In the genomic region with DNA sequence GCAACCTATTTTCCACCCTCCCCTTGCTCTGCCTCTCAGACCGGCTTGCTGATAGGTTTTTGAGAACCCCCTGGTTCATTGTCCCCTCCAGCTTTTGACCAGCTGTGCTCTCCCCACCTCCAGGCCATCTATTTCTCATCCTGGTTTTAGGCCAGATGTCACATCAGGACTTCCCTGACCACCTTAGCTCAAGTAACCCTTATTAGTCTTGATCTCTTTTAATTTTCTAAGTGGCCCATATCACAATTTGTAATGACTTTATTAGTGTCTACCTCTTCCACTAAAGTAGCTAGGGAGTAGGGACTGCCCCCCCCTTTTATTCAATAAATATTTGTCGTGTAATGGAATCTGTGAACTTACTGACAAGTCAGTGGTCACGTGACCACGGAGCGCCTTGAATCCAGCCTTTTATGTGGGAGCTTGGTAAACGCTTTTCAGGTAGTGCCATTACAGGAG, we compare ENCODE assay signal across 8 mouse cellular contexts. TPM values are rescaled to one million over a fixed set of nuclear protein-coding genes. Genes with fewer than 3 reads are reported as not detected.
A peak's percentile ranks its signal among the peaks of the same experiment; 100 is the strongest.
DNase-seq lines count a peak whose midpoint lies in the region; ATAC-seq and TF ChIP-seq lines count a peak whose summit lies in the region.

No protein-coding gene starts in this region.

- peaks cover 53% of the 10 kb centered on the region for H3K36me3 ChIP-seq in G1E (replicated peaks)
- peaks cover 50% of the 10 kb centered on the region for H3K36me3 ChIP-seq in erythroblast, embryonic 14.5 days (ENCODE audit: control insufficient read depth)
- H3K36me3 ChIP-seq in kidney, embryonic 16.5 days (ENCODE audit: insufficient read depth, low read length) = peaks cover 25% of the 10 kb centered on the region

- peaks cover 60% of the 10 kb centered on the region for H3K4me1 ChIP-seq in G1E (ENCODE audit: insufficient read depth, low read depth, low read length)
- H3K4me1 ChIP-seq in erythroblast, embryonic 14.5 days (ENCODE audit: control insufficient read depth) = peaks cover 49% of the 10 kb centered on the region
- H3K4me1 ChIP-seq in kidney, embryonic 16.5 days (ENCODE audit: insufficient read depth, low read length) = peaks cover 16% of the 10 kb centered on the region

- DNase-seq in heart, adult 18-20 months = peak; percentile 31 to 38
- DNase-seq in heart, postnatal 4 days = no peak
- DNase-seq in G1E (ENCODE audit: low spot score) = no peak
- peak; percentile 68 for DNase-seq in mesoderm, embryonic 11.5 days (ENCODE audit: low read depth, low spot score)
- DNase-seq in left cerebral cortex, adult 9 months (ENCODE audit: low spot score in 2 of 2) = no peak

- no peak for TF ChIP-seq CTCF in G1E (IDR thresholded peaks at IDR 0.05; ENCODE audit: low read depth, low read length)

- peak overlapping the region; percentile 87 for H3K9ac ChIP-seq in kidney, embryonic 16.5 days (replicated peaks; ENCODE audit: low read length)

- no peak for ATAC-seq in G1E (ENCODE audit: extremely low read depth, insufficient number of reproducible peaks, low FRiP score, poor library complexity, severe bottlenecking)
- ATAC-seq in kidney, embryonic 16.5 days (ENCODE audit: low FRiP score, low TSS enrichment) = peak; percentile 25; the same call in 1 of the 2 replicates
- no peak; the same call in 1 of the 2 replicates for ATAC-seq in monocyte, adult 5-6 weeks (replicated peaks; ENCODE audit: insufficient number of reproducible peaks, low FRiP score, low TSS enrichment, poor library complexity, severe bottlenecking)

- H3K27ac ChIP-seq in kidney, embryonic 16.5 days (ENCODE audit: low read length) = peak overlapping the region; percentile 96

- no peaks in the 10 kb centered on the region for H3K27me3 ChIP-seq in G1E (ENCODE audit: insufficient read depth, low read length)
- no peaks in the 10 kb centered on the region for H3K27me3 ChIP-seq in erythroblast, embryonic 14.5 days (ENCODE audit: control insufficient read depth)
- no peaks in the 10 kb centered on the region for H3K27me3 ChIP-seq in kidney, embryonic 16.5 days (ENCODE audit: insufficient read depth, low read length)

- WGBS in kidney, embryonic 16.5 days = 1% methylated on average over 6 of the region's 6 CpGs

- H3K4me2 ChIP-seq in kidney, embryonic 16.5 days (replicated peaks; ENCODE audit: low read depth, low read length) = peak overlapping the region; percentile 56

- peak overlapping the region; percentile 85 for H3K4me3 ChIP-seq in G1E (ENCODE audit: low read depth, low read length)
- H3K4me3 ChIP-seq in erythroblast, embryonic 14.5 days (replicated peaks) = peak overlapping the region; percentile 95
- H3K4me3 ChIP-seq in kidney, embryonic 16.5 days (ENCODE audit: low read length) = peak overlapping the region; percentile 81

- no peaks in the 10 kb centered on the region for H3K9me3 ChIP-seq in G1E (replicated peaks)
- no peaks in the 10 kb centered on the region for H3K9me3 ChIP-seq in erythroblast, embryonic 14.5 days (ENCODE audit: control insufficient read depth, low read length)
- no peaks in the 10 kb centered on the region for H3K9me3 ChIP-seq in kidney, embryonic 16.5 days (ENCODE audit: low read length)

RNA-seq across cellular contexts. Expression of a gene that starts 0.7 kb away (rescaled TPM):
- total RNA-seq in heart, adult 18-20 months (2021) = 10 to 100 TPM; 38.0 to 38.7 TPM
- total RNA-seq in heart, postnatal 4 days (2021) = 10 to 100 TPM; 36.0 to 38.0 TPM
- total RNA-seq in G1E (2014; fragmentation: Nextera tagmentation) (70.3 and 75.7 TPM in 2 replicates), G1E (2017) (38.8 and 47.0 TPM in 2 replicates)
- 156 and 180 TPM in 2 replicates for polyA plus RNA-seq in G1E (2012)
- polyA plus RNA-seq in erythroblast, embryonic 14.5 days (2012) = 15.8 and 16.4 TPM in 2 replicates
- 51.1 and 53.5 TPM in 2 replicates for polyA plus RNA-seq in kidney, embryonic 16.5 days (2015; fragmentation: Nextera tagmentation; extraction: Ambion mirVana)
- 34.2 to 75.8 TPM (median 50.2 TPM) in 3 replicates for total RNA-seq in monocyte, adult 5-6 weeks (2017)

RNA-seq across cellular contexts. Expression of a gene that starts 8.3 kb away (rescaled TPM):
- total RNA-seq in heart, adult 18-20 months (2021) = 10 to 100 TPM; 25.7 to 34.7 TPM
- 1 to 10 TPM; 3.1 to 3.2 TPM for total RNA-seq in heart, postnatal 4 days (2021)
- 1.1 TPM in 1 of 2 replicates, not detected in the other for total RNA-seq in G1E (2014; fragmentation: Nextera tagmentation)
- 5.4 and 6.0 TPM in 2 replicates for total RNA-seq in G1E (2017)
- 14.2 and 16.0 TPM in 2 replicates for polyA plus RNA-seq in G1E (2012)
- polyA plus RNA-seq in erythroblast, embryonic 14.5 days (2012) = 0.42 and 0.57 TPM in 2 replicates
- 4.3 and 4.5 TPM in 2 replicates for polyA plus RNA-seq in kidney, embryonic 16.5 days (2015; fragmentation: Nextera tagmentation; extraction: Ambion mirVana)
- total RNA-seq in monocyte, adult 5-6 weeks (2017) = 2.1 to 7.6 TPM (median 3.6 TPM) in 3 replicates

RNA-seq across cellular contexts. Expression of a gene that starts 8.5 kb away (rescaled TPM):
- 1 to 10 TPM; 5.7 to 7.6 TPM for total RNA-seq in heart, adult 18-20 months (2021)
- 10 to 100 TPM; 15.4 to 16.6 TPM for total RNA-seq in heart, postnatal 4 days (2021)
- total RNA-seq in G1E (2014; fragmentation: Nextera tagmentation) (24.7 and 26.3 TPM in 2 replicates), G1E (2017) (40.1 and 42.5 TPM in 2 replicates)
- 111 and 114 TPM in 2 replicates for polyA plus RNA-seq in G1E (2012)
- polyA plus RNA-seq in erythroblast, embryonic 14.5 days (2012) = 1.3 and 1.4 TPM in 2 replicates
- 33.2 and 34.1 TPM in 2 replicates for polyA plus RNA-seq in kidney, embryonic 16.5 days (2015; fragmentation: Nextera tagmentation; extraction: Ambion mirVana)
- 39.3 to 101 TPM (median 62.5 TPM) in 3 replicates for total RNA-seq in monocyte, adult 5-6 weeks (2017)

RNA-seq across cellular contexts. Expression of a gene that starts 20.8 kb away (rescaled TPM):
- 10 to 100 TPM; 28.8 to 30.1 TPM for total RNA-seq in heart, adult 18-20 months (2021)
- 10 to 100 TPM; 62.5 to 63.8 TPM for total RNA-seq in heart, postnatal 4 days (2021)
- total RNA-seq in G1E (2014; fragmentation: Nextera tagmentation) = 183 and 186 TPM in 2 replicates
- total RNA-seq in G1E (2017) = 166 and 177 TPM in 2 replicates
- 67.7 and 76.9 TPM in 2 replicates for polyA plus RNA-seq in G1E (2012)
- polyA plus RNA-seq in erythroblast, embryonic 14.5 days (2012) = 2.2 and 3.4 TPM in 2 replicates
- polyA plus RNA-seq in kidney, embryonic 16.5 days (2015; fragmentation: Nextera tagmentation; extraction: Ambion mirVana) = 179 and 180 TPM in 2 replicates
- 129 to 201 TPM (median 158 TPM) in 3 replicates for total RNA-seq in monocyte, adult 5-6 weeks (2017)

RNA-seq across cellular contexts. Expression of a gene that starts 23.0 kb away (rescaled TPM):
- 10 to 100 TPM; 45.0 to 52.1 TPM for total RNA-seq in heart, adult 18-20 months (2021)
- 10 to 100 TPM; 80.9 to 83.7 TPM for total RNA-seq in heart, postnatal 4 days (2021)
- total RNA-seq in G1E (2014; fragmentation: Nextera tagmentation) = 197 and 214 TPM in 2 replicates
- total RNA-seq in G1E (2017) = 75.0 and 75.6 TPM in 2 replicates
- 50.7 and 56.2 TPM in 2 replicates for polyA plus RNA-seq in G1E (2012)
- polyA plus RNA-seq in erythroblast, embryonic 14.5 days (2012) = 1.9 and 2.5 TPM in 2 replicates
- polyA plus RNA-seq in kidney, embryonic 16.5 days (2015; fragmentation: Nextera tagmentation; extraction: Ambion mirVana) = 146 and 151 TPM in 2 replicates
- 57.5 to 87.0 TPM (median 59.6 TPM) in 3 replicates for total RNA-seq in monocyte, adult 5-6 weeks (2017)

Comparison
In these comparisons a context has a peak if more than half of its experiments do, and no peak if none do; other contexts are left out.
1. DNase-seq: peak in heart, adult 18-20 months (2 of 2) and mesoderm, embryonic 11.5 days (single experiment); none in heart, postnatal 4 days (single experiment), G1E (single experiment) and left cerebral cortex, adult 9 months (0 of 2).
2. Peak in every context shown above with its lines, with median percentiles within 50 percentile points of each other: H3K4me3 ChIP-seq.